Mouse (Mus musculus): ENCODE results near the gene Csnk1e.

GRCm38 (mm10) chr15:79422715-79423243, 32.6 kb downstream of the Csnk1e start:
- TF ChIP-seq CTCF (IDR thresholded peaks at IDR 0.05; ENCODE audit: borderline replicate concordance, insufficient read depth, low read length) (no peak), POLR2A (IDR thresholded peaks at IDR 0.05; ENCODE audit: low read depth, low read length) (no peak)

Data from embryonic fibroblast, embryonic 13.5 days (primary cell).